Mouse (Mus musculus): Measurements from ENCODE around the gene 4930449I24Rik. TPM values are rescaled to one million over a fixed set of nuclear protein-coding genes. Genes with fewer than 3 reads are reported as not detected.
A peak's percentile ranks its signal among the peaks of the same experiment; 100 is the strongest.
"Not testable (repeated sequence)": the region's sequence is repeated elsewhere in the genome, so short reads cannot be mapped to it uniquely, and the experiment has no call there.

The 4930449I24Rik gene
- polyA plus RNA-seq (2012; rRNA removed) = not detected in 2 replicates

DNA sequence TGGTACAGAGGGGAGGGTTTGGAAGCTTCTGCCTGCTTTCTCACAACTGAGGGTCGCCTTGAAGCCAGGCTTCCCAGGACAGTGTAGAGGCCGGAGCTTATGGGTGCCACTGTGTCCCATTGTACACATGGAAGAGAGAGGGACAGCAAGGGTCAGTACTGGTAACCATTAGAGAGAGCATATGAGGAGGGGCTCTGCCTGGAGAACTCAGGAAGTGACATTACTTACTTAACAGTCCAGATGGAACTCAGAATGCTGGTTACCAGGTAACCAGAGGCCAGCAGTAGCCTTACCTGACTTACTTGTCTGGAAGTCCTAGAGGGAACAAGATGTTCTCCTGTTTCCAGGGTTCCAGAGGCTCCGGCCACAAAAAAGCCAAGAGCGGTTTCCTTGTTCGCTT is at the start of gene 4930449I24Rik:
4930449I24Rik (plus strand) TSS at position 301 of the 400 bp plus-strand sequence.
- not testable (repeated sequence) for DNase-seq (ENCODE audit: low read depth)

GRCm38 (mm10) chr5:146453556-146453955 is 48.6 kb upstream of the 4930449I24Rik start:
- TF ChIP-seq POLR2A (IDR thresholded peaks at IDR 0.05; ENCODE audit: borderline replicate concordance, extremely low read depth, insufficient read depth, insufficient read length, poor library complexity, severe bottlenecking) = no peak
- TF ChIP-seq CTCF (IDR thresholded peaks at IDR 0.05; ENCODE audit: borderline replicate concordance, extremely low read depth, insufficient read depth, insufficient read length) = no peak
- no peak for DNase-seq (ENCODE audit: low read depth)

- no peak for TF ChIP-seq CTCF (IDR thresholded peaks at IDR 0.05; ENCODE audit: borderline replicate concordance, extremely low read depth, insufficient read depth, insufficient read length)
- no peak for TF ChIP-seq POLR2A (IDR thresholded peaks at IDR 0.05; ENCODE audit: borderline replicate concordance, extremely low read depth, insufficient read depth, insufficient read length, poor library complexity, severe bottlenecking)
- no peak for DNase-seq (ENCODE audit: low read depth)
Measured at GRCm38 (mm10) chr5:146461612-146462011, 40.6 kb upstream of the 4930449I24Rik start.

- DNase-seq (ENCODE audit: low read depth) = no peak
- no peak for TF ChIP-seq CTCF (IDR thresholded peaks at IDR 0.05; ENCODE audit: borderline replicate concordance, extremely low read depth, insufficient read depth, insufficient read length)
- TF ChIP-seq POLR2A (IDR thresholded peaks at IDR 0.05; ENCODE audit: borderline replicate concordance, extremely low read depth, insufficient read depth, insufficient read length, poor library complexity, severe bottlenecking) = no peak
Measured at GRCm38 (mm10) chr5:146466663-146467062, 35.5 kb upstream of the 4930449I24Rik start.

GRCm38 (mm10) chr5:146468311-146468710 is 33.9 kb upstream of the 4930449I24Rik start:
- TF ChIP-seq POLR2A (IDR thresholded peaks at IDR 0.05; ENCODE audit: borderline replicate concordance, extremely low read depth, insufficient read depth, insufficient read length, poor library complexity, severe bottlenecking) (no peak), CTCF (IDR thresholded peaks at IDR 0.05; ENCODE audit: borderline replicate concordance, extremely low read depth, insufficient read depth, insufficient read length) (no peak)
- no peak for DNase-seq (ENCODE audit: low read depth)

DNA sequence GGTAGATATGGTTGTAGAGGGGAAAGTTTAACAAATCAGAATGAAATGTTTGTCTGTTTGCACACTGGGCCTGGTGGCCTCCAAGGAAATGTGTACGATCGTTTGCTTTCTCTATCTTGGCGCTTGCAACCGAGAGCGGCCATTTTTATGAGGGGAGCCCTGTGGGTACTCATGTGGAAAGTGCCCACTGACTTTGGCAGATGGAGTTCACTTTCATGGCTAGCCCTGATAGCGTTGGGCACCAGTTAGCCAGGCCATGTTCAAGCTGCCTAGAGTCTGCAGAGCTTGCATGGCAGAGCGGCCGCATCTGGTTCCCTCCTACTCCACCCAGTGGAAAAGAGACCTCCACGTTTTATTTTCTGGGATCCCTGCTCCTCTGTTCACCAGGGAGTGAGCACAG is 31.4 kb upstream of the 4930449I24Rik start:
- no peak for TF ChIP-seq POLR2A (IDR thresholded peaks at IDR 0.05; ENCODE audit: borderline replicate concordance, extremely low read depth, insufficient read depth, insufficient read length, poor library complexity, severe bottlenecking)
- TF ChIP-seq CTCF (IDR thresholded peaks at IDR 0.05; ENCODE audit: borderline replicate concordance, extremely low read depth, insufficient read depth, insufficient read length) = no peak
- no peak for DNase-seq (ENCODE audit: low read depth)

GRCm38 (mm10) chr5:146471311-146471710 is 30.9 kb upstream of the 4930449I24Rik start:
- DNase-seq (ENCODE audit: low read depth) = no peak
- TF ChIP-seq CTCF (IDR thresholded peaks at IDR 0.05; ENCODE audit: borderline replicate concordance, extremely low read depth, insufficient read depth, insufficient read length) = no peak

- no peak for TF ChIP-seq POLR2A (IDR thresholded peaks at IDR 0.05; ENCODE audit: borderline replicate concordance, extremely low read depth, insufficient read depth, insufficient read length, poor library complexity, severe bottlenecking)
- no peak for TF ChIP-seq CTCF (IDR thresholded peaks at IDR 0.05; ENCODE audit: borderline replicate concordance, extremely low read depth, insufficient read depth, insufficient read length)
- DNase-seq (ENCODE audit: low read depth) = no peak
Measured at GRCm38 (mm10) chr5:146471821-146472220, 30.4 kb upstream of the 4930449I24Rik start.

GRCm38 (mm10) chr5:146479564-146479963 is 22.6 kb upstream of the 4930449I24Rik start:
- peak; percentile 2 for DNase-seq (ENCODE audit: low read depth)

DNA sequence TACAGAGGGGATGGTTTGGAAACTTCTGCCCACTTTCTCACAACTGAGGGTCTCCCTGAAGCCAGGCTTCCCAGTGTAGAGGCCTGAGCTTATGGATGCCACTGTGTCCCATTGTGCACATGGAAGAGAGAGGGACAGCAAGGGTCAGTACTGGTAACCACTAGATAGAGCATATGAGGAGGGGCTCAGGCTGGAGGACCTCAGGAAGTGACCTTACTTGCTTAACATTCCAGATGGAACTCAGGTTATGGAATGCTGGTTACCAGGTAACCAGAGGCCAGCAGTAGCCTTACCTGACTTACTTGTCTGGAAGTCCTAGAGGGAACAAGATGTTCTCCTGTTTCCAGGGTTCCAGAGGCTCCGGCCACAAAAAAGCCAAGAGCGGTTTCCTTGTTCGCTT is 20.5 kb upstream of the 4930449I24Rik start, which contains the start of gene Gm6408:
Gm6408 (plus strand) TSS at position 301 of the 400 bp plus-strand sequence.
- DNase-seq (ENCODE audit: low read depth) = not testable (repeated sequence)

DNA sequence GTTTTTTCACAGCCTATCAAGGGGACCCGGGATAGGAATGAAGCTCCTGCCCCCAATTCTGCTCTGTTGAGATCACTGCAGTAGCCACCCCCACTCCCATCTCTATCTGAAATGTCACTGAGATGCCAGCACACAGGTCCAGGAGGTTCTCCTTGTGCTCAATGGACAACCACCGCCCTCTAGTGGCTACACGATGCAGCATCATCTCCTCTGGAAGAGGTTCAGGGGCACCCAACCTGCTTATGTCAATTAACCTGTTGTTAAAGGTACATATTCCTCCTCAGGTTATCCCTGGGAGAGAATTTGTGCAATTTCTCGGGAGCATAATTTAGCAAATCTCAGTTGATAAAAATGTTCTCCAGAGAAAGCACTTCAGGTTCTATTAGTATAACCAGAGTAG is 13.2 kb upstream of the 4930449I24Rik start:
- DNase-seq (ENCODE audit: low read depth) = not testable (repeated sequence)

GRCm38 (mm10) chr5:146491063-146491462 is 11.1 kb upstream of the 4930449I24Rik start, which contains the start of gene Gm6370:
TSS of gene Gm6370 (plus strand) at chr5:146491363.
- not testable (repeated sequence) for DNase-seq (ENCODE audit: low read depth)

GRCm38 (mm10) chr5:146513823-146514222 is 11.6 kb downstream of the 4930449I24Rik start, which contains the start of gene Gm3402:
TSS of gene Gm3402 (plus strand) at chr5:146514123.
- not testable (repeated sequence) for DNase-seq (ENCODE audit: low read depth)

DNA sequence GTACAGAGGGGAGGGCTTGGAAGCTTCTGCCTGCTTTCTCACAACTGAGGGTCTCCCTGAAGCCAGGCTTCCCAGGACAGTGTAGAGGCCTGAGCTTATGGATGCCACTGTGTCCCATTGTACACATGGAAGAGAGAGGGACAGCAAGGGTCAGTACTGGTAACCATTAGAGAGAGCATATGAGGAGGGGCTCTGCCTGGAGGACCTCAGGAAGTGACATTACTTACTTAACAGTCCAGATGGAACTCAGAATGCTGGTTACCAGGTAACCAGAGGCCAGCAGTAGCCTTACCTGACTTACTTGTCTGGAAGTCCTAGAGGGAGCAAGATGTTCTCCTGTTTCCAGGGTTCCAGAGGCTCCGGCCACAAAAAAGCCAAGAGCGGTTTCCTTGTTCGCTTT is 23.3 kb downstream of the 4930449I24Rik start, which contains the start of gene Gm3404:
Gm3404 (plus strand) TSS at position 301 of the 400 bp plus-strand sequence.
- DNase-seq (ENCODE audit: low read depth) = not testable (repeated sequence)

GRCm38 (mm10) chr5:146537347-146537746 is 35.1 kb downstream of the 4930449I24Rik start, which contains the start of gene Gm3409:
TSS of gene Gm3409 (plus strand) at chr5:146537647.
- DNase-seq (ENCODE audit: low read depth) = not testable (repeated sequence)

Other genes with a start within 250 kb of the 4930449I24Rik start
- gene Wasf3, start 117.4 kb upstream of the 4930449I24Rik start, polyA plus RNA-seq (2012; rRNA removed) = 19.8 and 35.7 TPM in 2 replicates
- gene Gm6408, start 20.4 kb upstream of the 4930449I24Rik start, polyA plus RNA-seq (2012; rRNA removed) = 0.07 TPM in 1 of 2 replicates, not detected in the other
- gene Gm6370, start 11.0 kb upstream of the 4930449I24Rik start, polyA plus RNA-seq (2012; rRNA removed) = not detected in 2 replicates
- gene Gm3402, start 11.7 kb downstream of the 4930449I24Rik start, polyA plus RNA-seq (2012; rRNA removed) = not detected in 2 replicates
- gene Gm3404, start 23.4 kb downstream of the 4930449I24Rik start, polyA plus RNA-seq (2012; rRNA removed) = not detected in 2 replicates
- gene Gm3409, start 35.2 kb downstream of the 4930449I24Rik start, polyA plus RNA-seq (2012; rRNA removed) = not detected in 2 replicates
- gene Gm3415, start 53.7 kb downstream of the 4930449I24Rik start, polyA plus RNA-seq (2012; rRNA removed) = not detected in 2 replicates
- 17.9 and 19.2 TPM in 2 replicates for gene Gpr12, start 82.8 kb downstream of the 4930449I24Rik start, polyA plus RNA-seq (2012; rRNA removed)

Measured in brain, embryonic 14.5 days (tissue).